Mouse (Mus musculus) MEL (cell line): Measurements from ENCODE around the gene Gngt2. TPM values are rescaled to one million over a fixed set of nuclear protein-coding genes. Genes with fewer than 3 reads are reported as not detected.
"Not testable (repeated sequence)": the region's sequence is repeated elsewhere in the genome, so short reads cannot be mapped to it uniquely, and the experiment has no call there.

ENCODE experiments used
- DNase-seq: peaks from one replicate; pipeline ENCODE4 v3.0.0; 2011; ENCODE audit warnings: low read depth, low spot score
- H3K27ac ChIP-seq: 2 replicates; pipeline ENCODE4 v1.5.1; 2012; ENCODE audit warnings: low read depth, mild to moderate bottlenecking, control low read depth, low read length, moderate library complexity; ENCODE audit not compliant: control insufficient read depth
- H3K27me3 ChIP-seq, 2 experiments: fragments of 150-350 bp in 1 of 2; sonication (generic) in 1 of 2; 2 replicates each; pipeline ENCODE4 v1.6.1; 2012; ENCODE audit warnings: low read length in 2 of 2, mild to moderate bottlenecking in 2 of 2, improper control_type of control experiment in 1 of 2, moderate library complexity in 1 of 2; ENCODE audit not compliant: insufficient read depth in 2 of 2, control insufficient read depth in 1 of 2
- H3K36me3 ChIP-seq, 2 experiments: 2 replicates each; pipeline ENCODE4 v1.6.1; 2012 to 2014; ENCODE audit warnings: low read length in 2 of 2, improper control_type of control experiment in 1 of 2, inconsistent platforms in 1 of 2, mild to moderate bottlenecking in 1 of 2; ENCODE audit not compliant: insufficient read depth in 2 of 2, control insufficient read depth in 1 of 2
- H3K4me1 ChIP-seq, 2 experiments: fragments of 150-350 bp in 1 of 2; sonication (generic) in 1 of 2; 2 replicates each; pipeline ENCODE4 v1.6.1; 2012; ENCODE audit warnings: low read length in 2 of 2, improper control_type of control experiment in 1 of 2, mild to moderate bottlenecking in 1 of 2; ENCODE audit not compliant: insufficient read depth in 2 of 2, control insufficient read depth in 1 of 2
- H3K4me3 ChIP-seq, 2 experiments: fragments of 150-350 bp in 1 of 2; sonication (generic) in 1 of 2; 2 replicates each; pipeline ENCODE4 v1.5.1; 2012; ENCODE audit warnings: low read depth in 2 of 2, low read length in 2 of 2, mild to moderate bottlenecking in 2 of 2, moderate library complexity in 2 of 2, control low read depth in 1 of 2, improper control_type of control experiment in 1 of 2; ENCODE audit not compliant: control insufficient read depth in 1 of 2, insufficient read depth in 1 of 2
- H3K79me2 ChIP-seq: 2 replicates; pipeline ENCODE4 v1.6.1; 2012; ENCODE audit warnings: mild to moderate bottlenecking, low read length, moderate library complexity; ENCODE audit not compliant: control insufficient read depth, poor library complexity, insufficient read depth
- H3K9ac ChIP-seq: 2 replicates; pipeline ENCODE4 v1.6.1; 2012; ENCODE audit warnings: low read depth, mild to moderate bottlenecking, control low read depth, low read length, moderate library complexity; ENCODE audit not compliant: control insufficient read depth, poor library complexity, severe bottlenecking
- H3K9me3 ChIP-seq: fragments of 150-350 bp; sonication (generic); replicated peaks from 2 replicates; pipeline ENCODE4 v1.6.1; 2012; ENCODE audit warnings: mild to moderate bottlenecking, low read length, improper control_type of control experiment, moderate library complexity; ENCODE audit not compliant: insufficient read depth
- BHLHE40 ChIP-seq: IDR thresholded peaks from 2 replicates; pipeline ENCODE4 v1.6.1; 2012; ENCODE audit warnings: low read depth, mild to moderate bottlenecking, inconsistent platforms, low read length, improper control_type of control experiment, borderline replicate concordance
- CHD2 ChIP-seq: IDR thresholded peaks from 2 replicates; pipeline ENCODE4 v1.6.1; 2011; ENCODE audit warnings: low read length, improper control_type of control experiment
- CTCF ChIP-seq, 3 experiments: IDR thresholded peaks in 2 of 3; conservative IDR thresholded peaks in 1 of 3; 2 replicates each; pipeline ENCODE4 v1.5.1; 2011 to 2012; ENCODE audit warnings: low read length in 3 of 3, low read depth in 2 of 3, mild to moderate bottlenecking in 2 of 3, improper control_type of control experiment in 1 of 3, inconsistent platforms in 1 of 3, mixed read lengths in 1 of 3, moderate library complexity in 1 of 3; ENCODE audit not compliant: control insufficient read depth in 1 of 3, insufficient read depth in 1 of 3, poor library complexity in 1 of 3, severe bottlenecking in 1 of 3
- ETS1 ChIP-seq: IDR thresholded peaks from 2 replicates; pipeline ENCODE4 v1.6.1; 2012; ENCODE audit warnings: low read depth, mild to moderate bottlenecking, inconsistent platforms, low read length, improper control_type of control experiment, moderate library complexity
- GABPA ChIP-seq: IDR thresholded peaks from 2 replicates; pipeline ENCODE4 v1.6.1; 2012; ENCODE audit warnings: low read depth, mild to moderate bottlenecking, inconsistent platforms, low read length, improper control_type of control experiment, moderate library complexity
- GATA1 ChIP-seq: IDR thresholded peaks from 2 replicates; pipeline ENCODE4 v1.6.1; 2011; ENCODE audit warnings: low read depth, low read length, improper control_type of control experiment
- MAZ ChIP-seq: IDR thresholded peaks from 2 replicates; pipeline ENCODE4 v1.6.1; 2012; ENCODE audit warnings: low read depth, mild to moderate bottlenecking, inconsistent platforms, low read length, improper control_type of control experiment
- MYC ChIP-seq: IDR thresholded peaks from 2 replicates; pipeline ENCODE4 v1.6.1; 2011; ENCODE audit warnings: low read depth, mild to moderate bottlenecking, low read length, improper control_type of control experiment, moderate library complexity
- NRF1 ChIP-seq: IDR thresholded peaks from 2 replicates; pipeline ENCODE4 v1.6.1; 2014; ENCODE audit warnings: low read depth, mild to moderate bottlenecking, inconsistent platforms, low read length, improper control_type of control experiment, moderate library complexity; ENCODE audit not compliant: poor library complexity, insufficient read depth, severe bottlenecking
- RAD21 ChIP-seq: IDR thresholded peaks from 2 replicates; pipeline ENCODE4 v1.6.1; 2011; ENCODE audit warnings: mild to moderate bottlenecking, low read depth, low read length, improper control_type of control experiment
- RCOR1 ChIP-seq: IDR thresholded peaks from 2 replicates; pipeline ENCODE4 v1.6.1; 2012; ENCODE audit warnings: low read depth, mild to moderate bottlenecking, inconsistent platforms, low read length, improper control_type of control experiment
- SMC3 ChIP-seq: IDR thresholded peaks from 2 replicates; pipeline ENCODE4 v1.6.1; 2011; ENCODE audit warnings: low read depth, low read length, improper control_type of control experiment
- ZC3H11A ChIP-seq: IDR thresholded peaks from 2 replicates; pipeline ENCODE4 v1.6.1; 2012; ENCODE audit warnings: low read depth, mild to moderate bottlenecking, inconsistent platforms, low read length, improper control_type of control experiment
- ZNF384 ChIP-seq: IDR thresholded peaks from 2 replicates; pipeline ENCODE4 v1.6.1; 2012; ENCODE audit warnings: low read depth, mild to moderate bottlenecking, inconsistent platforms, low read length, improper control_type of control experiment
- polyA plus RNA-seq, 2 experiments: library from polyadenylated mRNA; stranded (reverse) in 1 of 2; unstranded in 1 of 2; fragments of >175 nt in 1 of 2; fragments of >200 nt in 1 of 2; gene quantifications; 2 replicates each; pipeline versions ENCODE4 v1.2.1 to v1.2.4; 2012; ENCODE audit warnings: low replicate concordance in 2 of 2, low read depth in 1 of 2; ENCODE audit not compliant: insufficient read length in 2 of 2, insufficient read depth in 1 of 2, missing spikeins in 1 of 2
- total RNA-seq: library from RNA; depleted of rRNA; stranded (reverse); fragments of 300-350 nt; gene quantifications from 2 replicates; pipeline ENCODE4 v1.2.3, GENCODE M21; 2012; rRNA removed

Gene Gngt2
- total and polyA plus RNA-seq, 3 experiments: 23.5 to 25.9 TPM; not detected in 1

GRCm38 (mm10) chr11:95876296-95876695 lies 39.3 kb downstream of the Gngt2 start:
- Histone ChIP-seq H3K4me1 (peaks cover 0 to 5% of the 10 kb centered on the region in 2 experiments; a peak in 1 of 4 replicates), H3K9me3 (no peaks in the 10 kb centered on the region)
- TF ChIP-seq MAZ (no peak), GATA1 (peak; percentile 16; the same call in 1 of the 2 replicates), ETS1 (no peak), CHD2 (peak; percentile 52), CTCF (IDR thresholded peaks at IDR 0.05 in 2 of 3, conservative IDR thresholded peaks at IDR 0.05 in 1 of 3; ENCODE audit: control insufficient read depth in 1 of 3, insufficient read depth in 1 of 3, low read depth in 2 of 3, low read length in 3 of 3, poor library complexity in 1 of 3, severe bottlenecking in 1 of 3) (peak; percentile 93 to 97 (median 97)), ZC3H11A (peak; percentile 79), RCOR1 (no peak), ZNF384 (0 out of 2 replicates have a peak, but pooled peaks have one; percentile 30), BHLHE40 (peak; percentile 36; the same call in 1 of the 2 replicates), RAD21 (peak; percentile 89), SMC3 (peak; percentile 92)
- TF ChIP-seq, all 39 proteins: peak for 8
- Histone ChIP-seq H3K9ac (no peak overlapping the region), H3K27me3 (peaks cover 3 to 4% of the 10 kb centered on the region in 2 experiments), H3K27ac (no peak overlapping the region), H3K36me3 (no peaks in the 10 kb centered on the region), H3K4me3 (0 out of 4 replicates have a peak overlapping the region, but pooled peaks of 1 of the 2 experiments have one; percentile 5), H3K79me2 (no peaks in the 10 kb centered on the region)
- DNase-seq: peak; percentile 83

GRCm38 (mm10) chr11:95879861-95880260 lies 42.8 kb downstream of the Gngt2 start:
- H3K4me1 ChIP-seq, H3K27ac ChIP-seq, H3K9me3 ChIP-seq, H3K9ac ChIP-seq, H3K79me2 ChIP-seq, DNase-seq, H3K27me3 ChIP-seq, H3K36me3 ChIP-seq, H3K4me3 ChIP-seq: not testable (repeated sequence)

- H3K27me3 ChIP-seq: peaks cover 0 to 1% of the 10 kb centered on the region in 2 experiments; a peak in 2 of 4 replicates
- H3K36me3 ChIP-seq: no peaks in the 10 kb centered on the region
- no peak overlapping the region for H3K9ac ChIP-seq
- H3K9me3 ChIP-seq: no peaks in the 10 kb centered on the region
- no peaks in the 10 kb centered on the region for H3K79me2 ChIP-seq
- no peaks in the 10 kb centered on the region for H3K4me1 ChIP-seq
- H3K4me3 ChIP-seq: no peak overlapping the region
- H3K27ac ChIP-seq: no peak overlapping the region
- DNase-seq: no peak
- peak; percentile 41 for TF ChIP-seq SMC3
- peak; percentile 18; the same call in 1 of the 2 replicates for TF ChIP-seq ZC3H11A
- no peak for TF ChIP-seq NRF1
- 0 out of 2 replicates have a peak, but pooled peaks have one; percentile 22 for TF ChIP-seq MYC
- TF ChIP-seq GABPA: no peak
- peak; percentile 47 for TF ChIP-seq RAD21
- TF ChIP-seq CTCF (IDR thresholded peaks at IDR 0.05 in 2 of 3, conservative IDR thresholded peaks at IDR 0.05 in 1 of 3; ENCODE audit: control insufficient read depth in 1 of 3, insufficient read depth in 1 of 3, low read depth in 2 of 3, low read length in 3 of 3, poor library complexity in 1 of 3, severe bottlenecking in 1 of 3): peak in 1 of 3 experiments; percentile 47; a peak in 2 of 6 replicates
These were observed 53.5 kb downstream of the Gngt2 start for GRCm38 (mm10) chr11:95890462-95891051.

Other genes with a start within 250 kb of the Gngt2 start
- gene Ngfr, start 249.5 kb upstream of the Gngt2 start, total RNA-seq: not detected in 2 replicates
- not detected for gene Ngfr, start 249.5 kb upstream of the Gngt2 start, polyA plus RNA-seq
- gene Phb, start 170.3 kb upstream of the Gngt2 start, total RNA-seq: 784 and 788 TPM in 2 replicates
- 100 to 1,000 TPM in 1 of 2 experiments, not detected in 1; 302 TPM for gene Phb, start 170.3 kb upstream of the Gngt2 start, polyA plus RNA-seq
- 31.8 and 34.1 TPM in 2 replicates for gene Zfp652, start 124.5 kb upstream of the Gngt2 start, total RNA-seq
- 10 to 100 TPM; 19.3 to 38.5 TPM for gene Zfp652, start 124.5 kb upstream of the Gngt2 start, polyA plus RNA-seq
- 0.59 and 0.73 TPM in 2 replicates for gene B130006D01Rik, start 113.6 kb upstream of the Gngt2 start, total RNA-seq
- gene B130006D01Rik, start 113.6 kb upstream of the Gngt2 start, polyA plus RNA-seq: under 1 TPM in 1 of 2 experiments, not detected in 1; 0.11 TPM
- 15.4 and 17.7 TPM in 2 replicates for gene Phospho1, start 12.7 kb upstream of the Gngt2 start, total RNA-seq
- gene Phospho1, start 12.7 kb upstream of the Gngt2 start, polyA plus RNA-seq: 10 to 100 TPM in 1 of 2 experiments, not detected in 1; 76.0 TPM
- gene Abi3, start 5.3 kb downstream of the Gngt2 start, total RNA-seq: 3.2 and 3.3 TPM in 2 replicates
- gene Abi3, start 5.3 kb downstream of the Gngt2 start, polyA plus RNA-seq: 10 to 100 TPM in 1 of 2 experiments, not detected in 1; 15.4 TPM
- gene B4galnt2, start 77.7 kb downstream of the Gngt2 start, total RNA-seq: 0.15 and 0.16 TPM in 2 replicates
- 1 to 10 TPM in 1 of 2 experiments, not detected in 1; 4.5 TPM for gene B4galnt2, start 77.7 kb downstream of the Gngt2 start, polyA plus RNA-seq
- 0.03 and 0.15 TPM in 2 replicates for gene Igf2bp1, start 168.7 kb downstream of the Gngt2 start, total RNA-seq
- not detected for gene Igf2bp1, start 168.7 kb downstream of the Gngt2 start, polyA plus RNA-seq
- 3.8 and 5.0 TPM in 2 replicates for gene Gip, start 187.3 kb downstream of the Gngt2 start, total RNA-seq
- gene Gip, start 187.3 kb downstream of the Gngt2 start, polyA plus RNA-seq: 1 to 10 TPM in 1 of 2 experiments, not detected in 1; 7.0 TPM
- gene Snf8, start 197.7 kb downstream of the Gngt2 start, total RNA-seq: 135 and 137 TPM in 2 replicates
- gene Snf8, start 197.7 kb downstream of the Gngt2 start, polyA plus RNA-seq: 100 to 1,000 TPM in 1 of 2 experiments, not detected in 1; 183 TPM
- gene Ube2z, start 228.2 kb downstream of the Gngt2 start, total RNA-seq: 55.3 and 56.8 TPM in 2 replicates
- gene Ube2z, start 228.2 kb downstream of the Gngt2 start, polyA plus RNA-seq: 10 to 100 TPM in 1 of 2 experiments, not detected in 1; 58.5 TPM
- 1,306 and 1,519 TPM in 2 replicates for gene Atp5g1, start 238.5 kb downstream of the Gngt2 start, total RNA-seq
- 1,000 to 10,000 TPM in 1 of 2 experiments, not detected in 1; 1,694 TPM for gene Atp5g1, start 238.5 kb downstream of the Gngt2 start, polyA plus RNA-seq